Mouse (Mus musculus) brain, embryonic 14.5 days (tissue): ENCODE data around the gene Ociad2.

Source experiments
- CTCF ChIP-seq: fragments of 200-500 bp; IDR thresholded peaks from 2 replicates; pipeline ENCODE4 v1.5.1; 2012; ENCODE audit warnings: inconsistent platforms, mild to moderate bottlenecking, moderate library complexity, borderline replicate concordance; ENCODE audit not compliant: insufficient read depth, insufficient read length; ENCODE audit errors: extremely low read depth
- POLR2A ChIP-seq: fragments of 200-500 bp; IDR thresholded peaks from 2 replicates; pipeline ENCODE4 v1.6.1; 2012; ENCODE audit warnings: mild to moderate bottlenecking, inconsistent platforms, borderline replicate concordance; ENCODE audit not compliant: poor library complexity, insufficient read depth, insufficient read length, severe bottlenecking; ENCODE audit errors: extremely low read depth

- TF ChIP-seq CTCF (no peak), POLR2A (no peak)
Observed at GRCm38 (mm10) chr5:73376041-73376440, 35.2 kb upstream of the Ociad2 start.
